Mouse (Mus musculus) limb, embryonic 11.5 days (tissue): Measurements from ENCODE around the gene Mrpl35. TPM values are rescaled to one million over a fixed set of nuclear protein-coding genes. Genes with fewer than 3 reads are reported as not detected.
A peak's percentile ranks its signal among the peaks of the same experiment; 100 is the strongest.

Experiments used
- ATAC-seq: fragments of 200-750 bp; cut with Nextera tagmentation; 2 replicates; pipeline ENCODE4 v1.8.0; 2017; ENCODE audit warnings: low read depth; ENCODE audit not compliant: insufficient number of reproducible peaks, low FRiP score, low TSS enrichment
- DNase-seq: peaks from one replicate; pipeline ENCODE4 v3.0.0-alpha.2; 2015; ENCODE audit warnings: low spot score
- H3K27ac ChIP-seq: fragments of 300-500 bp; sonication (generic); replicated peaks from 2 replicates; pipeline ENCODE4 v1.5.1; 2014; ENCODE audit warnings: low read depth, mild to moderate bottlenecking, low read length
- H3K27me3 ChIP-seq: fragments of 300-500 bp; sonication (generic); 2 replicates; pipeline ENCODE4 v1.6.1; 2014; ENCODE audit warnings: mild to moderate bottlenecking, low read length, mixed read lengths; ENCODE audit not compliant: control insufficient read depth, insufficient read depth
- H3K36me3 ChIP-seq: fragments of 300-500 bp; sonication (generic); 2 replicates; pipeline ENCODE4 v1.6.1; 2014; ENCODE audit warnings: mild to moderate bottlenecking, low read length, moderate library complexity, mixed read lengths; ENCODE audit not compliant: control insufficient read depth, insufficient read depth
- H3K4me1 ChIP-seq: fragments of 300-500 bp; sonication (generic); 2 replicates; pipeline ENCODE4 v1.6.1; 2014; ENCODE audit warnings: low read length, mixed read lengths; ENCODE audit not compliant: control insufficient read depth, insufficient read depth
- H3K4me2 ChIP-seq: fragments of 300-500 bp; sonication (generic); 2 replicates; pipeline ENCODE4 v1.6.1; 2014; ENCODE audit warnings: low read depth, mild to moderate bottlenecking, moderate library complexity; ENCODE audit not compliant: severe bottlenecking
- H3K4me3 ChIP-seq: fragments of 300-500 bp; sonication (generic); 2 replicates; pipeline ENCODE4 v1.5.1; 2014; ENCODE audit warnings: low read depth, low read length
- H3K9ac ChIP-seq: fragments of 300-500 bp; sonication (generic); 2 replicates; pipeline ENCODE4 v1.6.1; 2014; ENCODE audit warnings: mild to moderate bottlenecking, low read length
- H3K9me3 ChIP-seq: fragments of 300-500 bp; sonication (generic); 2 replicates; pipeline ENCODE4 v1.6.1; 2016; ENCODE audit warnings: low read length; ENCODE audit not compliant: control insufficient read depth
- WGBS: fragments of 180-500 bp; shearing (Covaris S2); extraction: QIAGEN DNeasy Blood & Tissue Kit; methylation state at CpG from one replicate; pipeline ENCODE4 v1.1.7; 2014; 5-methylcytosine and 5-hydroxymethylcytosine counted together
- polyA plus RNA-seq: library from polyadenylated mRNA; unstranded; fragments of >200 nt; fragmentation: Nextera tagmentation; extraction: Ambion mirVana; gene quantifications from 2 replicates; pipeline ENCODE4 v1.2.1, GENCODE M21; 2014

Mrpl35 gene
- polyA plus RNA-seq, 1 experiment from 2014 or later: 62.3 TPM

DNA sequence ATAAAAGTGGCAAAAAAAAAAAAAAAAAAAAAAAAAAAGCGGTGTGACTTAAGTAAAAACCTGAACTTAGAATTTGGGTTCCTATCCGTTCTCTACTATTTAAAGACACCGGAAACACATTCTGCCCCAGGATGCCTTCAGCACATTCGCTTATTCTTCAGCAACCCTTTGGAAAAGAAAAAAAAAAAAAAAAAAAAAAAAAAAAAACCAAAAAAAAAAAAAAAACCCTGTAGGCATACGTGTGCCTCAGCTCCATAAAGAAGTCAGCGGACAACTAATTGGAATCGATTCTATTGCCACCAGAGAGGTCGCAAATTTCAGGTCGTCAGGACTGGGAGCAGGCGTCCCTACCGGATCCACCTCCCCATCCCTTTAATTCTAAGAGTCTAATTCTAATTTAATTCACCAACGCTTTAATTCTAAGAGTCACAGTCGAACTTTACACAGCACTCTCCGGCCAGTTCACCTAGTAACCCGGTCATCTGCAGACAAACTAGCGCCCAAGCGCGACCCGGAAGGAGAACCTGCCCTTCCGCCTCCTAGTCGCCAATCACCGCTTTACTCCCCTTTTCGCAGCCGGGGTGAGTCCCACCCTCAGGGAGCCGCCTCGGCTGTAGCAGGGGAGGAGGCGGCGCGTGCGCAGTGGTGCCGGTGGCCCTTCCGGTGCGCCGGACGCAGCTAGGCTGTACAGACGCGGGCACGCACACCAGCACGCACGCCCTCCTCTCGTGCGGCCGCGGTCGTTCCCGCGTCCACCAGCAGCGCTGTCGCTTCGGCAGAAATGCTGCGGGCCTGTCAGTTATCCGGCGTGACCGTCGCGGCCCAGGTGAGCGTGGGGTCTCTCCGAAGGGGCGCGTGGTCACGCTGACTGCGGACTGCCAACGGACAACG is 4.2 kb upstream of the Mrpl35 start, which contains the start of gene Immt:
Gene Immt, plus strand, starts transcription at position 642 of the 891 bp plus-strand sequence.
- no peaks in the 10 kb centered on the region for H3K27me3 ChIP-seq
- ATAC-seq (peak; percentile 99), DNase-seq (peak; percentile 97)
- peak within 1 kb of the TSS; percentile 75 for H3K27ac ChIP-seq
- peak within 1 kb of the TSS; percentile 64 for H3K4me2 ChIP-seq
- H3K4me3 ChIP-seq: peak within 1 kb of the TSS; percentile 80
- H3K4me1 ChIP-seq: peaks cover 5% of the 10 kb centered on the region
- under 1% methylated on average over 64 of the region's 64 CpGs for WGBS
- H3K9ac ChIP-seq: peak within 1 kb of the TSS; percentile 86
- H3K9me3 ChIP-seq: no peaks in the 10 kb centered on the region
- H3K36me3 ChIP-seq: no peaks in the 10 kb centered on the region; the same call in 1 of the 2 replicates

DNA sequence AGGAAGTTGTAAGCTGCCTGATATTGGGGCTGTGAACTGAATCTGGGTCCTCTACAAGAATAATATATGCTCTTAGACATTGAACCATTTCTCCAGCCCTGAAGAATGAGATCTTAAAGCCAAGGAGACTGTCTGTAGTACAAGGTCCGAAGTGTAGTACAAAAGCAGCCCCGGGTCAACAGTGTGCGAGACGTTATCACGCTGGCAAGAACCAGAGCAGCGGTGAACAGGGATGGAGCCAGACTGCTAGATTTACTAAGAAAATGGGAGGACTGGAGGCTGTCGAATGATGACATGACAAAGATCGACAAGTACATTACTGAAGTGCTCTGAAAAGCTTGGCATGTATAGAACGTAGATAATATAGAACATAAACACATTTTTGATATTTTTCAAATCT is 3.0 kb upstream of the Mrpl35 start:
- WGBS: 89% methylated on average over 9 of the region's 9 CpGs
- H3K4me3 ChIP-seq: no peak overlapping the region

DNA sequence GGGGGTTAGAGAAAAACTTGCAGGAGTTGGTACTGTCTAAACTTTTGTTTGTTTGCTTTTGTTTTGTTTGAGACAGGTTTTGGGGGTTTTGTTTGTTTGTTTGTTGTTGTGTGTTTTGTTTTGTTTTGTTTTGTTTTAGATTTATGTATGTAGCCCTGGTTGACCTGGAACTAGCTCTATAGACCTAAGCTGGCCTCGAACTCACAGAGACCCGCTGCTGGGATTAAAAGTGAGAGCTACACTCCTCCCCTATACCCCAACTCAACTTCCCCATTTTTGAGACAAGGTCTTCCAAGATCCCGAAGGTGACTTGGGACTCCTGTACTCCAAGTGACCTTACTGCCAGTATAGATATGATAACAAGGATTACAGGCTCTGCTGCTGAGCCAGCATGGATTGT is 2.8 kb downstream of the Mrpl35 start:
- DNase-seq: peak; percentile 25
- WGBS: 38% methylated on average over 3 of the region's 3 CpGs
- Histone ChIP-seq H3K27ac (no peak overlapping the region), H3K27me3 (no peaks in the 10 kb centered on the region), H3K9ac (no peak overlapping the region), H3K4me1 (no peaks in the 10 kb centered on the region), H3K36me3 (no peaks in the 10 kb centered on the region), H3K9me3 (no peaks in the 10 kb centered on the region), H3K4me2 (peak overlapping the region; percentile 15; the same call in 1 of the 2 replicates), H3K4me3 (peak overlapping the region; percentile 53; the same call in 1 of the 2 replicates)
- ATAC-seq: no peak

More for the DNA sequence above, 3.0 kb upstream of the Mrpl35 start:
- H3K9me3 ChIP-seq: no peaks in the 10 kb centered on the region
- H3K27ac ChIP-seq: no peak overlapping the region
- H3K9ac ChIP-seq: no peak overlapping the region
- H3K4me1 ChIP-seq: peaks cover 5% of the 10 kb centered on the region
- no peaks in the 10 kb centered on the region; the same call in 1 of the 2 replicates for H3K36me3 ChIP-seq
- DNase-seq: no peak
- H3K27me3 ChIP-seq: no peaks in the 10 kb centered on the region
- ATAC-seq: no peak
- no peak overlapping the region for H3K4me2 ChIP-seq

DNA sequence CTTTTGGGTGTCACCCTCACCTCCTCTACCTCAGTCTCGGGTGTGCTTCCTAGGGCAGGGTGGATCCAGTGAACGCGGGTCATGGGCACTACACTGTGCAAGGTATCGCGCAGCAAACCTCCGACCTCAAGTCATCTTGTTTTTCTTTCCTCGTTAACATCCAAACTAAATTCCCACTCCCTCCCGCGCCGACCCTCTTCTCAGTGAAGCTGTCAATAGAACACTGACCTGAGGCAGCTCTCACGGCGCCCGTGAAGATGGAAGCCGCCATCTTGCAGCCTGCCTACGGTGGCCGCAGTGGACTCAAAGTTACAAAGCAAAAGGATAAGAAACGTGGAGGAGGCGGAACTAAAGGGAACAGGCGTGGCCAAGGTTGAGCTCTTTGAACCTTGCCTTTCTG is 3.3 kb downstream of the Mrpl35 start:
- Histone ChIP-seq H3K36me3 (no peaks in the 10 kb centered on the region), H3K4me1 (no peaks in the 10 kb centered on the region), H3K27me3 (no peaks in the 10 kb centered on the region), H3K27ac (no peak overlapping the region), H3K4me2 (peak overlapping the region; percentile 57), H3K9me3 (no peaks in the 10 kb centered on the region), H3K4me3 (peak overlapping the region; percentile 53), H3K9ac (peak overlapping the region; percentile 60)
- DNase-seq: peak; percentile 92
- ATAC-seq: peak; percentile 89
- WGBS: under 1% methylated on average over 19 of the region's 19 CpGs

DNA sequence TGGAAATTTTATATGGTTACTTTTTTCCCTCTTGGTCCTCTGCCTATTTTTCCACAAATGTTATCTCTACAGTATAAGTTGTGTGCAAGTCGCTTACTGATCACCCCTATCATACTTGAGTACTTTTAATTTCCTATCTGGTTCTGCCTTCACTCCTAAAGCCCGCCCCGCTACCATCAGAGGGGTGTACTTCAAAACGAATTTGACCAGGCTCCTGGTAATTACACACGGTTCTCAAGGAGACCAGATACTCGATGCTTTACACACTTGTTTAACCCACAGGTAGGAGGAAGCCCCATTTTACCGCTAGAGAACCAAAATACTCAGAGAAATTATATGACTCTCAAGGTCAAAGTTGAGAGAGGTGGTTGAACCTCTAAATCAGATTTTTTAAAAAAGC is 3.7 kb downstream of the Mrpl35 start:
- H3K9ac ChIP-seq: peak overlapping the region; percentile 60
- no peak overlapping the region for H3K27ac ChIP-seq
- H3K27me3 ChIP-seq: no peaks in the 10 kb centered on the region
- no peaks in the 10 kb centered on the region for H3K9me3 ChIP-seq
- no peaks in the 10 kb centered on the region; the same call in 1 of the 2 replicates for H3K36me3 ChIP-seq
- DNase-seq: peak; percentile 26
- H3K4me2 ChIP-seq: peak overlapping the region; percentile 57
- peak overlapping the region; percentile 53 for H3K4me3 ChIP-seq
- H3K4me1 ChIP-seq: no peaks in the 10 kb centered on the region
- peak; percentile 44; the same call in 1 of the 2 replicates for ATAC-seq
- 1% methylated on average over 7 of the region's 7 CpGs for WGBS

DNA sequence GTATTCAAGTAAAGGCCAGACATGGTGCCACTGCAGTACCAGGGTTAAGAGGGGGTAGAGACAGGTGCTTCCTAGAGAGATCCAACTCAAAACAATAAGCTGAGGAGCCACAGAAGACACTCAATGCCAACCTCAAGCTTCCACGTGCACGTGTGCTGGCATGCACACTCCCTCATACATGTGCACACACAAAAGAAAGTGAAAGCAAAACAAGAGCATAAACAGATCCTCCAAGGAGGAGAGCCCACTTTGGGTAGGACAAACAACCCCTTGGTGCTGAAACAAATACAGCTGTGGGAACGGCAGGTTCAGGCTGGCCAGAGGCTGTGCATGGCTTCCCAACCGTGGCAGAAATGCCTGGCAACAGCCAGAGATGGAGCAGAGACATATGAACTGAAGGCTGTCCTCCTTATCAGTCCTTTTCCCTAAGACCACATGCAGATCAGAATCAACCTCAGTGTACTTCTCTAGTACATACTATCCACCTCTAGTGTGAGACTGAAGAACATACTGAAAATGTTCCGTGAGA is 6.9 kb downstream of the Mrpl35 start:
- no peaks in the 10 kb centered on the region for H3K27me3 ChIP-seq
- WGBS: 93% methylated on average over 5 of the region's 5 CpGs
- H3K9me3 ChIP-seq: no peaks in the 10 kb centered on the region
- H3K27ac ChIP-seq: no peak overlapping the region
- H3K36me3 ChIP-seq: peaks cover 10% of the 10 kb centered on the region
- H3K4me2 ChIP-seq: no peak overlapping the region
- H3K9ac ChIP-seq: no peak overlapping the region
- no peaks in the 10 kb centered on the region for H3K4me1 ChIP-seq
- DNase-seq (no peak), ATAC-seq (no peak)
- no peak overlapping the region for H3K4me3 ChIP-seq

DNA sequence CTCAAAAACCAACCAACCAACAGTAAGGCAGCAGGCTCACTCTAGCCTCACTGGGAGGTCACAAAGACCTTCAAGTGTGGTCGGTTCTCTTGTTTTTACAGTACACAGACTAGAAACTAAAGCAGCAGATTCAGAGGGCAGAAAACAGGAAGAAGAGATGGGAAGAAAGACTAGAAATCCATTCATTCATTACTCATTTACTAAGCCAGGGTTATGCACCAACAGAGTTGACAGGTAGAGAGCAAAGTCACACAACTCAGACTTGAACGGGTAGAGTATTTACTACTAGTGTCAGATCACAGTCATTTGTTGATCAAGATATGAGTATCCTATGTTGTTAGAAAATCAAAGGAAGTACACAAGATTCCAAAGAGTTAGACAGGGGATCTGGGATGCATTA is 13.9 kb downstream of the Mrpl35 start:
- DNase-seq: no peak
- 88% methylated on average over 2 of the region's 2 CpGs for WGBS
- H3K4me2 ChIP-seq: no peak overlapping the region
- no peak overlapping the region for H3K9ac ChIP-seq
- no peak overlapping the region for H3K27ac ChIP-seq
- H3K9me3 ChIP-seq: no peaks in the 10 kb centered on the region
- peaks cover 9% of the 10 kb centered on the region for H3K36me3 ChIP-seq
- no peak for ATAC-seq
- H3K4me1 ChIP-seq: no peaks in the 10 kb centered on the region
- H3K4me3 ChIP-seq: no peak overlapping the region
- H3K27me3 ChIP-seq: no peaks in the 10 kb centered on the region

DNA sequence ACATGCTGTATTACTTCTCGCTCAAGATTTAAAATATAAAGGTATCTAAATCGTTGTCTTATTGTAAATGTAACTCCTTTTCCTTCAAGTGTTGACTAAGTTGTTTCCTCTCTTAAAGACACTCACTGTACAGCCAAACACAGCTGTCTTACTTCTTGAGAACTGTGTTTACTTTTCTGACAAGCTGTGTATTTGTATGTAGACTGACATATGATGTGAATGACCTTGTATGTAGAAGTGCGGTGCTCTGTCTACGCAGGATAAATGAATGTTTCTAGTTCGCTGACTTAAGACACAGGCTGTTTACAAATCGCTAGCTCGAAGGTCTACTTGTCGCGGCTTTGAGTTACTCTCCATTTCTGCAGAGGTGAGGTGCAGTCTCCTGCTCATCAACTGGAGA is 16.9 kb downstream of the Mrpl35 start:
- H3K4me3 ChIP-seq: no peak overlapping the region
- no peak overlapping the region for H3K9ac ChIP-seq
- ATAC-seq: no peak
- no peaks in the 10 kb centered on the region; the same call in 1 of the 2 replicates for H3K36me3 ChIP-seq
- H3K27ac ChIP-seq: no peak overlapping the region
- no peak overlapping the region for H3K4me2 ChIP-seq
- no peak for DNase-seq
- 93% methylated on average over 9 of the region's 9 CpGs for WGBS
- H3K9me3 ChIP-seq: no peaks in the 10 kb centered on the region
- no peaks in the 10 kb centered on the region for H3K4me1 ChIP-seq
- H3K27me3 ChIP-seq: no peaks in the 10 kb centered on the region
